Mouse (Mus musculus): ENCODE measurements at regions not wholly inside any gene's neighbourhood (a gene's known extent, or its start where the extent isn't known, plus 50 kb on each side); places are given as distances from the start of the nearest gene placed in this dataset.

DNA sequence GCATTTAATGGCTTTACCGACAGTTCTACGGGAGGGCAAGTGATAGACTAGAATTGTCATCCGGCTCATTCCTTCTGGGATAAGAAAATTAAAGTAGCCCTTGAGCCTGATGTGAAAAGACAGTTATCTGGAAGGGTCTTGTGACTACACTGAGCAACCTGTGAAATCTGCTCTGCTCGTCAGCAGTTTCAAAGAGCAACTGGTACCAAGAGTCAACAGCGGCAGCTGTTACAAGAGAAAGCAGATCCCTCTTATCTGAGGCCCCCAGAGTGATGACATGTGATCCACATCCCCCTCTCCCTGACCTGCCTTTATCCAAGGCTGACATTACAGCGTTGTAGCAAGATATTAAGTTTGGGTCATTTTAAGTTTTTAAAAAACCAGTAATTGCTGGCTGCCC, 52.6 kb upstream of the Unc13c start:
- DNase-seq: no peak

- DNase-seq: no peak
Measured at GRCm38 (mm10) chr9:74023922-74024321, 55.2 kb upstream of the Unc13c start.

DNA sequence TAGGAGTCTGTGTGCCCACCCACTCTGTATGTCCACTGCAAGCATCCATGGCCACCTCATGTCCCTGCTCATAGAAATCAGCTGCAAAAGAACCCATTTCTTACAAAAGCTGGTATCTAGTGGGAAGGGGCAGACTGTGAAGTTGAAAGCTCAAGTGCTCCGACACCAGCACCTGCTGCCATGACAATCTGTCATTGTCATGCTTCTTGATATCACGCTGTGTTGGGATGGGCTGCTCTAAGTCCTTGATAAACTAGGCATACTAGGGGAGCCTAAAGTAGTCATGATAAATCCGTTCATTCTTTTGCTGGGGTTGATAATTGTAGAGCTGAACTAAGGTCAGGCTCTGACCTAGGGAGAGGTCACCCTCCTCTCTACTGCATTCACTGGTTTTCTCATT, 57.4 kb upstream of the Unc13c start:
- DNase-seq: no peak

DNA sequence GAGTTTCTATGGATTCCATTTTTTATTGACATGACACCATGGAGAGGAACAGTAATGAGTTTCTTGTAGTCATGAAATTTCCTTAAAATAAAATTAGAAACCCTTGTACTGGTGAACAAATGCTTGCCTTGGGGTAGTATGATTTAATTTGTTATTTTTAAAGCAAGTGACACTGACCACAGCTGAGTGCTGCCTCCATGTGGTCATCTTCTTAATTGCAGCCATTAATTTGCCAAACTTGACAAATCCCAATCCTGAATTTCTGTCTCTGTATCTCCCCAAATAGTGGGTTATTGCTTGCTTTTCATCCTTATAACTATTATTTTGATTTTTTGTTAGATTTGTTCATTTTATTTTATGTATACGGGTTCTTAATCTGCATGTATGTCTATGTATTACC, 59.7 kb upstream of the Unc13c start:
- peak; percentile 41 for DNase-seq

GRCm38 (mm10) chr9:74045936-74046335, 64.2 kb upstream of the Wdr72 start:
- peak; percentile 81 for DNase-seq

GRCm38 (mm10) chr9:74049776-74050175, 60.4 kb upstream of the Wdr72 start:
- DNase-seq: no peak

- no peak for DNase-seq
Measured at GRCm38 (mm10) chr9:74056709-74057108, 53.4 kb upstream of the Wdr72 start.

DNA sequence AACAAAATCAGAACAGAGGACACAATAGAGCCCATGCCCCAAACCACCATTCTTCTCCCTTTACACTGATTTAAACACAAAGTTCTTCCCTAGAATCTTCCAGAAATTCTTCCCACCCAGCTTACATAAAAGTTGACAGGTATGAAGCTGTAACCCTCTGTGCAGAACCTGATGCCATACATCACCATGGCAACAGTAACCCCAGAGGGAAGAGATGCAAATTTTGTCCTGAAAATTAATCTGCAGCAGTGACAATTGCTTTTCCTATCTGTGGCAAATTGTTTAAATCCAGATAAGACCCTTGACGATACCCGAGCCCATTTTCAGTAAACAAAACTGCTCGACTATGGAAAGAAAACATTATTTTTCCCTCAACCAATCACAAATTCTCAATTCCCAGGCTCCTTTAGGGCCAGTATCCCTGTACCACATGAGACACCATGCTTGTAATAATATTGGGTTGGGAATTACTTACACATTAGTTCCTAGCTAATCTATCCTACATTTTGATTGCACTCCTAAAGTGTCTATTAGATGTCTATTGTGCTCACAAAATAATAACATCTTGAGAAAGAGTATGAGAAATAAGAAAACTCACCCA, 52.6 kb upstream of the Wdr72 start:
- DNase-seq: no peak

DNA sequence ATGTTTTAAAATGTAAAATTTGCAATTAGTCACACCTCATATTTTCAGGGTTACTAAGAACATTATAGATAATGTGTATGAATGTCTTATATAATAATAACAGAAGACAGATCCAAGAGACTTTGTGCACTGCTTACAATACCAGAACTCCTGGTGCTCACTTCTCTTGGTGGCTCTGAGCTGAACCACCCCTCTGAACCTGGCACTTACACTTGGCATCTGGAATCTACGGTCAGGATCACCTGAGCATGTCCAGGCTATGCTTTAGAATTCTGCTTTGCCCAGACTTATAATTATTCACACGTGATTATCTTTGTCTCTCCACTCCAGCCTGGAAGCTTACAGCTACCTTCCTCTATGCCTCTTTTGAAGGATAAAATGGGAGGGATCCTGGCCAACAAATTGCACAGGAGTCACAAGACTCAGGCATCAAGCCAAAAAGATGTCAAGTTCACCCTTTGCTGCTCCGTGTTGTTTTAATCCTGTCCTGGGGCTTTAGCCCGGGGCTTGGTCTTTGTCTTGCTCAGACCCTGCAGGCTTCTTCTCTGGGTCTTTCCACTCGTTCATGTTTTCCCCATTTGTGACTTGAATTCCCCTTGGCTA, 51.8 kb upstream of the Wdr72 start:
- DNase-seq: peak; percentile 16

Data from adrenal gland, postnatal 10 days (tissue).